8 mouse cellular contexts compared by ENCODE assay signal in the genomic region with DNA sequence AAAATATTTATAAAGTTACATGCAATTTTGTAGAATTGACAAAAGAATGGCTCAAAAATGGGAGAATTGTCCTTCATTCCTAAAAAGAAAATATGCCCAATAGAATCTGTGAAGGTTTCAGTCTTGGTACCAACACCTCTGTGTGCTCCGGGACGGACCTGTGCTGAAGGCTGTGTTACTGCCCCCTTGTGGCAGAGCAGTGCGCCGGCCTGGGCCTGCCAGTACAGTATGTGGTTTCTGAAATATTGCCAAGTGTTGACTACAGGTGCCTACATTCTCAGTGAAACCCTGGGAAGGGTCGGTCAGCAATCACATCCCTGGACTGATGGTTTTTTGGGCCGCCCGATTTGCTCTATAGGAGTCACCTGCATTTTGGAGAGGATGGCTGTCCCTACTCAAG. TPM values are rescaled to one million over a fixed set of nuclear protein-coding genes. Genes with fewer than 3 reads are reported as not detected.
DNase-seq lines count a peak whose midpoint lies in the region; ATAC-seq and TF ChIP-seq lines count a peak whose summit lies in the region.

No protein-coding gene starts in this region.

- DNase-seq in CH12.LX (ENCODE audit: extremely low read depth) = peak; percentile 74
- DNase-seq in kidney, postnatal 0 days (ENCODE audit: low spot score) = peak; percentile 89
- DNase-seq in thymus, adult 2 months = peak; percentile 79

- H3K4me1 ChIP-seq in CH12.LX (ENCODE audit: control insufficient read depth in 1 of 2, insufficient read depth in 2 of 2) = no peaks in the 10 kb centered on the region
- no peaks in the 10 kb centered on the region for H3K4me1 ChIP-seq in bone marrow, adult 2 months (ENCODE audit: control insufficient read depth, insufficient read depth, low read length)
- H3K4me1 ChIP-seq in heart, embryonic 14.5 days (ENCODE audit: control insufficient read depth in 2 of 2, insufficient read depth in 2 of 2, low read length in 2 of 2) = no peaks in the 10 kb centered on the region
- H3K4me1 ChIP-seq in kidney, postnatal 0 days (replicated peaks; ENCODE audit: insufficient read depth, low read length) = no peaks in the 10 kb centered on the region
- H3K4me1 ChIP-seq in liver, embryonic 15.5 days (replicated peaks) = peaks cover 3% of the 10 kb centered on the region; the same call in 1 of the 2 replicates
- H3K4me1 ChIP-seq in olfactory bulb, adult 2 months (ENCODE audit: control insufficient read depth, insufficient read depth, low read length) = peaks cover 18% of the 10 kb centered on the region
- H3K4me1 ChIP-seq in thymus, adult 2 months (replicated peaks; ENCODE audit: control insufficient read depth, insufficient read depth, low read length) = no peaks in the 10 kb centered on the region

- H3K36me3 ChIP-seq in CH12.LX (replicated peaks in 1 of 2; ENCODE audit: control insufficient read depth in 1 of 2, insufficient read depth in 1 of 2, low read length in 1 of 2) = peaks cover 33 to 50% of the 10 kb centered on the region in 2 experiments
- H3K36me3 ChIP-seq in heart, embryonic 14.5 days (ENCODE audit: control insufficient read depth, insufficient read depth, low read length) = peaks cover 85% of the 10 kb centered on the region
- H3K36me3 ChIP-seq in kidney, postnatal 0 days (ENCODE audit: insufficient read depth, low read length) = peaks cover 50% of the 10 kb centered on the region
- peaks cover 58% of the 10 kb centered on the region for H3K36me3 ChIP-seq in liver, embryonic 15.5 days (replicated peaks)
- H3K36me3 ChIP-seq in thymus, adult 2 months (ENCODE audit: control insufficient read depth, insufficient read depth, low read length) = peaks cover 26% of the 10 kb centered on the region

- no peak overlapping the region for H3K4me3 ChIP-seq in CH12.LX (replicated peaks in 1 of 3; ENCODE audit: low read depth in 2 of 3, low read length in 2 of 3, poor library complexity in 1 of 3)
- no peak overlapping the region for H3K4me3 ChIP-seq in bone marrow, adult 2 months (replicated peaks; ENCODE audit: control insufficient read depth, low read depth, low read length)
- H3K4me3 ChIP-seq in heart, embryonic 14.5 days (ENCODE audit: control insufficient read depth in 1 of 2, insufficient read depth in 1 of 2, low read depth in 1 of 2, low read length in 2 of 2) = no peak overlapping the region
- no peak overlapping the region for H3K4me3 ChIP-seq in kidney, postnatal 0 days (replicated peaks; ENCODE audit: low read depth, low read length)
- H3K4me3 ChIP-seq in liver, embryonic 15.5 days (replicated peaks) = no peak overlapping the region
- H3K4me3 ChIP-seq in olfactory bulb, adult 2 months (ENCODE audit: insufficient read depth, low read depth, low read length) = no peak overlapping the region
- no peak overlapping the region for H3K4me3 ChIP-seq in thymus, adult 2 months (ENCODE audit: control insufficient read depth, insufficient read depth, low read length)

- dilution Hi-C loops in CH12.LX (cut with MboI; ENCODE audit: extremely low pct_ligation_motif_present, extremely low pct_unique_long_range_greater_than_20kb, low sequenced_read_pairs) = no loop called here

- TF ChIP-seq POLR2A in CH12.LX (IDR thresholded peaks at IDR 0.05; ENCODE audit: low read depth, low read length) = no peak
- no peak for TF ChIP-seq POLR2A in bone marrow, adult 2 months (IDR thresholded peaks at IDR 0.05; ENCODE audit: borderline replicate concordance, control insufficient read depth, low read depth, low read length)
- TF ChIP-seq POLR2A in olfactory bulb, adult 2 months (IDR thresholded peaks at IDR 0.05; ENCODE audit: insufficient read depth, low read depth, low read length) = no peak
- TF ChIP-seq POLR2A in thymus, adult 2 months (IDR thresholded peaks at IDR 0.05; ENCODE audit: control insufficient read depth, extremely low read depth, insufficient read depth, low read length, poor library complexity) = no peak

- in situ Hi-C loops in CH12.LX (cut with MboI; ENCODE audit: low pct_ligation_motif_present, low pct_unique_long_range_greater_than_20kb, low sequenced_read_pairs) = loop anchor here (25.0 kb wide), 1 partner anchor 838 kb away; the partner anchor contains the start of genes Cyba and Mvd

- 20% methylated on average over 7 of the region's 7 CpGs for WGBS in bone marrow, adult 2 months
- 26% methylated on average over 7 of the region's 7 CpGs for WGBS in heart, embryonic 14.5 days
- WGBS in kidney, postnatal 0 days = 28% methylated on average over 7 of the region's 7 CpGs
- WGBS in liver, embryonic 15.5 days (ENCODE audit: insufficient replicate concordance) = 28% methylated on average over 7 of the region's 7 CpGs
- 22% methylated on average over 7 of the region's 7 CpGs for WGBS in olfactory bulb, adult 2 months
- 18% methylated on average over 7 of the region's 7 CpGs for WGBS in thymus, adult 2 months

- H3K27ac ChIP-seq in CH12.LX (ENCODE audit: insufficient read depth, low read depth) = no peak overlapping the region
- no peak overlapping the region for H3K27ac ChIP-seq in bone marrow, adult 2 months (ENCODE audit: control insufficient read depth, insufficient read depth, low read depth, low read length, poor library complexity)
- H3K27ac ChIP-seq in heart, embryonic 14.5 days (replicated peaks in 1 of 2; ENCODE audit: control insufficient read depth in 1 of 2, insufficient read depth in 1 of 2, low read depth in 2 of 2, low read length in 2 of 2) = no peak overlapping the region
- H3K27ac ChIP-seq in kidney, postnatal 0 days = no peak overlapping the region
- no peak overlapping the region for H3K27ac ChIP-seq in liver, embryonic 15.5 days (replicated peaks)
- no peak overlapping the region for H3K27ac ChIP-seq in olfactory bulb, adult 2 months (ENCODE audit: insufficient read depth, low read depth, low read length)
- H3K27ac ChIP-seq in thymus, adult 2 months (ENCODE audit: control insufficient read depth, insufficient read depth, low read length) = no peak overlapping the region

- no peaks in the 10 kb centered on the region for H3K9me3 ChIP-seq in CH12.LX (replicated peaks; ENCODE audit: low read length)
- no peaks in the 10 kb centered on the region for H3K9me3 ChIP-seq in heart, embryonic 14.5 days (ENCODE audit: control insufficient read depth, low read length)
- H3K9me3 ChIP-seq in kidney, postnatal 0 days (replicated peaks; ENCODE audit: low read length) = no peaks in the 10 kb centered on the region
- H3K9me3 ChIP-seq in liver, embryonic 15.5 days (replicated peaks) = no peaks in the 10 kb centered on the region

- peak; percentile 85 to 90 for TF ChIP-seq CTCF in CH12.LX (conservative IDR thresholded peaks at IDR 0.05 in 1 of 2, IDR thresholded peaks at IDR 0.05 in 1 of 2; ENCODE audit: low read depth in 2 of 2, low read length in 2 of 2)
- TF ChIP-seq CTCF in bone marrow, adult 2 months (IDR thresholded peaks at IDR 0.05; ENCODE audit: control insufficient read depth, insufficient read depth, low read length) = peak; percentile 95
- TF ChIP-seq CTCF in kidney, postnatal 0 days (IDR thresholded peaks at IDR 0.05; ENCODE audit: low read depth) = peak; percentile 94
- peak; percentile 76 for TF ChIP-seq CTCF in olfactory bulb, adult 2 months (IDR thresholded peaks at IDR 0.05; ENCODE audit: insufficient read depth, low read depth, low read length)
- TF ChIP-seq CTCF in thymus, adult 2 months (IDR thresholded peaks at IDR 0.05; ENCODE audit: borderline replicate concordance, control insufficient read depth, extremely low read depth, insufficient read depth, low read length, poor library complexity) = peak; percentile 84

- H3K9ac ChIP-seq in CH12.LX (ENCODE audit: insufficient read depth, low read depth) = no peak overlapping the region
- no peak overlapping the region for H3K9ac ChIP-seq in heart, embryonic 14.5 days (ENCODE audit: low read length)
- no peak overlapping the region for H3K9ac ChIP-seq in kidney, postnatal 0 days (ENCODE audit: low read depth, low read length)
- H3K9ac ChIP-seq in liver, embryonic 15.5 days = no peak overlapping the region

- TF ChIP-seq RAD21 in CH12.LX (IDR thresholded peaks at IDR 0.05; ENCODE audit: low read depth, low read length) = peak; percentile 47

- no peak for TF ChIP-seq EP300 in CH12.LX (IDR thresholded peaks at IDR 0.05; ENCODE audit: low read length)

- H3K4me2 ChIP-seq in CH12.LX (ENCODE audit: insufficient read depth, low read depth, poor library complexity, severe bottlenecking) = no peak overlapping the region
- H3K4me2 ChIP-seq in heart, embryonic 14.5 days (ENCODE audit: low read length) = no peak overlapping the region
- H3K4me2 ChIP-seq in kidney, postnatal 0 days (ENCODE audit: low read length) = no peak overlapping the region
- no peak overlapping the region for H3K4me2 ChIP-seq in liver, embryonic 15.5 days

- H3K27me3 ChIP-seq in CH12.LX (replicated peaks) = no peaks in the 10 kb centered on the region
- H3K27me3 ChIP-seq in heart, embryonic 14.5 days (ENCODE audit: control insufficient read depth, insufficient read depth, low read length) = no peaks in the 10 kb centered on the region
- no peaks in the 10 kb centered on the region for H3K27me3 ChIP-seq in kidney, postnatal 0 days (ENCODE audit: insufficient read depth, low read length)
- no peaks in the 10 kb centered on the region for H3K27me3 ChIP-seq in liver, embryonic 15.5 days
- no peaks in the 10 kb centered on the region for H3K27me3 ChIP-seq in thymus, adult 2 months (ENCODE audit: control insufficient read depth, insufficient read depth, low read length)

- no peaks in the 10 kb centered on the region for H3K79me2 ChIP-seq in CH12.LX (replicated peaks; ENCODE audit: control insufficient read depth, extremely low read depth, insufficient read depth, poor library complexity, severe bottlenecking)

- ATAC-seq in erythroblast, adult 5-6 weeks (replicated peaks; ENCODE audit: low FRiP score, poor library complexity, severe bottlenecking) = peak; percentile 79
- ATAC-seq in heart, embryonic 14.5 days (ENCODE audit: insufficient number of reproducible peaks, insufficient read depth, low FRiP score, low read depth) = 0 out of 2 replicates have a peak, but pooled peaks have one; percentile 46
- ATAC-seq in kidney, postnatal 0 days (replicated peaks; ENCODE audit: low FRiP score, low read depth) = peak; percentile 78
- ATAC-seq in liver, embryonic 15.5 days (ENCODE audit: insufficient read depth) = 0 out of 2 replicates have a peak, but pooled peaks have one; percentile 43

RNA-seq across cellular contexts. Expression of gene Map1lc3b, which starts 8.7 kb away (rescaled TPM):
- total RNA-seq in CH12.LX (2012; rRNA removed) = 49.4 and 55.8 TPM in 2 replicates
- 48.9 and 53.7 TPM in 2 replicates for total RNA-seq in CH12.LX (2014; rRNA removed)
- 45.7 and 56.2 TPM in 2 replicates for polyA plus RNA-seq in CH12.LX (2012; ENCODE audit: insufficient read length, low read depth)
- polyA plus RNA-seq in bone marrow, adult 2 months (2011; ENCODE audit: insufficient read depth, insufficient read length, low replicate concordance, missing spikeins) = 106 and 113 TPM in 2 replicates
- total RNA-seq in erythroblast, adult 5-6 weeks (2015; ENCODE audit: low replicate concordance) = 194 and 223 TPM in 2 replicates
- 274 and 282 TPM in 2 replicates for total RNA-seq in erythroblast, adult 5-6 weeks (2017; ENCODE audit: low replicate concordance)
- polyA plus RNA-seq in heart, embryonic 14.5 days (2014; fragmentation: Nextera tagmentation; extraction: Ambion mirVana) = 252 and 267 TPM in 2 replicates
- 281 and 284 TPM in 2 replicates for polyA plus RNA-seq in kidney, postnatal 0 days (2015; fragmentation: Nextera tagmentation; extraction: Ambion mirVana)
- 136 and 139 TPM in 2 replicates for polyA plus RNA-seq in liver, embryonic 15.5 days (2015; fragmentation: Nextera tagmentation; extraction: Ambion mirVana)
- not detected in 2 replicates for polyA plus RNA-seq in olfactory bulb, adult 2 months (2012; ENCODE audit: insufficient read depth, insufficient read length, low replicate concordance, missing spikeins)
- 103 and 113 TPM in 2 replicates for polyA plus RNA-seq in thymus, adult 2 months (2012; rRNA removed)

RNA-seq across cellular contexts. Expression of gene Fbxo31, which starts 20.3 kb away (rescaled TPM):
- 13.2 and 13.9 TPM in 2 replicates for total RNA-seq in CH12.LX (2012; rRNA removed)
- 9.2 and 14.2 TPM in 2 replicates for total RNA-seq in CH12.LX (2014; rRNA removed)
- 24.7 and 31.9 TPM in 2 replicates for polyA plus RNA-seq in CH12.LX (2012; ENCODE audit: insufficient read length, low read depth)
- 9.4 and 19.4 TPM in 2 replicates for polyA plus RNA-seq in bone marrow, adult 2 months (2011; ENCODE audit: insufficient read depth, insufficient read length, low replicate concordance, missing spikeins)
- total RNA-seq in erythroblast, adult 5-6 weeks (2015; ENCODE audit: low replicate concordance) = 1.0 and 7.7 TPM in 2 replicates
- total RNA-seq in erythroblast, adult 5-6 weeks (2017; ENCODE audit: low replicate concordance) = 2.5 and 4.3 TPM in 2 replicates
- polyA plus RNA-seq in heart, embryonic 14.5 days (2014; fragmentation: Nextera tagmentation; extraction: Ambion mirVana) = 9.8 and 11.8 TPM in 2 replicates
- polyA plus RNA-seq in kidney, postnatal 0 days (2015; fragmentation: Nextera tagmentation; extraction: Ambion mirVana) = 13.4 and 14.9 TPM in 2 replicates
- polyA plus RNA-seq in liver, embryonic 15.5 days (2015; fragmentation: Nextera tagmentation; extraction: Ambion mirVana) = 8.5 and 9.1 TPM in 2 replicates
- not detected in 2 replicates for polyA plus RNA-seq in olfactory bulb, adult 2 months (2012; ENCODE audit: insufficient read depth, insufficient read length, low replicate concordance, missing spikeins)
- polyA plus RNA-seq in thymus, adult 2 months (2012; rRNA removed) = 39.8 and 55.7 TPM in 2 replicates

RNA-seq across cellular contexts. Expression of gene Zcchc14, which starts 53.8 kb away (rescaled TPM):
- total RNA-seq in CH12.LX (2012; rRNA removed) = not detected in 2 replicates
- not detected in 2 replicates for total RNA-seq in CH12.LX (2014; rRNA removed)
- not detected in 2 replicates for polyA plus RNA-seq in CH12.LX (2012; ENCODE audit: insufficient read length, low read depth)
- polyA plus RNA-seq in bone marrow, adult 2 months (2011; ENCODE audit: insufficient read depth, insufficient read length, low replicate concordance, missing spikeins) = 2.9 and 4.9 TPM in 2 replicates
- total RNA-seq in erythroblast, adult 5-6 weeks (2015; ENCODE audit: low replicate concordance) = not detected in 2 replicates
- 0.14 TPM in 1 of 2 replicates, not detected in the other for total RNA-seq in erythroblast, adult 5-6 weeks (2017; ENCODE audit: low replicate concordance)
- polyA plus RNA-seq in heart, embryonic 14.5 days (2014; fragmentation: Nextera tagmentation; extraction: Ambion mirVana) = 12.9 and 13.9 TPM in 2 replicates
- polyA plus RNA-seq in kidney, postnatal 0 days (2015; fragmentation: Nextera tagmentation; extraction: Ambion mirVana) = 10.9 and 13.5 TPM in 2 replicates
- polyA plus RNA-seq in liver, embryonic 15.5 days (2015; fragmentation: Nextera tagmentation; extraction: Ambion mirVana) = 0.89 and 1.6 TPM in 2 replicates
- not detected in 2 replicates for polyA plus RNA-seq in olfactory bulb, adult 2 months (2012; ENCODE audit: insufficient read depth, insufficient read length, low replicate concordance, missing spikeins)
- 5.6 and 6.5 TPM in 2 replicates for polyA plus RNA-seq in thymus, adult 2 months (2012; rRNA removed)

RNA-seq across cellular contexts. Expression of gene 1700018B08Rik, which starts 54.8 kb away (rescaled TPM):
- total RNA-seq in CH12.LX (2012; rRNA removed) (not detected in 2 replicates), CH12.LX (2014; rRNA removed) (not detected in 2 replicates)
- polyA plus RNA-seq in CH12.LX (2012; ENCODE audit: insufficient read length, low read depth) = not detected in 2 replicates
- not detected in 2 replicates for polyA plus RNA-seq in bone marrow, adult 2 months (2011; ENCODE audit: insufficient read depth, insufficient read length, low replicate concordance, missing spikeins)
- not detected in 2 replicates for total RNA-seq in erythroblast, adult 5-6 weeks (2015; ENCODE audit: low replicate concordance)
- not detected in 2 replicates for total RNA-seq in erythroblast, adult 5-6 weeks (2017; ENCODE audit: low replicate concordance)
- not detected in 2 replicates for polyA plus RNA-seq in heart, embryonic 14.5 days (2014; fragmentation: Nextera tagmentation; extraction: Ambion mirVana)
- not detected in 2 replicates for polyA plus RNA-seq in kidney, postnatal 0 days (2015; fragmentation: Nextera tagmentation; extraction: Ambion mirVana)
- not detected in 2 replicates for polyA plus RNA-seq in liver, embryonic 15.5 days (2015; fragmentation: Nextera tagmentation; extraction: Ambion mirVana)
- not detected in 2 replicates for polyA plus RNA-seq in olfactory bulb, adult 2 months (2012; ENCODE audit: insufficient read depth, insufficient read length, low replicate concordance, missing spikeins)
- polyA plus RNA-seq in thymus, adult 2 months (2012; rRNA removed) = 0.35 TPM in 1 of 2 replicates, not detected in the other
